Mouse (Mus musculus): ENCODE results near the gene 1700049E17Rik1.
"Not testable (repeated sequence)": the region's sequence is repeated elsewhere in the genome, so short reads cannot be mapped to it uniquely, and the experiment has no call there.

Gene 1700049E17Rik1

DNA sequence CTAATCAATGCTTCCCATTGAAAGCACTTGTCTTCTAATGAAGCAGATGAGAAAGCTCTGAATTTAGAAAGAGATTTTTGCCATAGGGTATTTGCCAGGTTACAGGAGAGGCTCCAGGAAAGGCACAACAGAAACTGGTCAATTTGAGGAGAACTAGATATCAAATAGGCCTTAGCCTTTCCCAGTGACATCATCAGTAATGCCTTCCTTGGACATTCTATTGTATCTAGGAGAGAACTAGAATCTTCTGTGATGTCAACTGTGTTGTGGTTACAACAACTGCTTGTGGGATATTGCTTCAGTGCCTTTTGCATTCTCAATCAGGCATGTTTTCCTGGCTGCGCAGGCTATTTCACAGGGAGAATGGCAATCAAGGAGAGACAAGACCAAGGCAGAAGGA is at the start of gene 1700049E17Rik1:
TSS of gene 1700049E17Rik1 (plus strand) at position 301 of the 400 bp plus-strand sequence.
- DNase-seq (ENCODE audit: low read depth, low spot score) = not testable (repeated sequence)

DNA sequence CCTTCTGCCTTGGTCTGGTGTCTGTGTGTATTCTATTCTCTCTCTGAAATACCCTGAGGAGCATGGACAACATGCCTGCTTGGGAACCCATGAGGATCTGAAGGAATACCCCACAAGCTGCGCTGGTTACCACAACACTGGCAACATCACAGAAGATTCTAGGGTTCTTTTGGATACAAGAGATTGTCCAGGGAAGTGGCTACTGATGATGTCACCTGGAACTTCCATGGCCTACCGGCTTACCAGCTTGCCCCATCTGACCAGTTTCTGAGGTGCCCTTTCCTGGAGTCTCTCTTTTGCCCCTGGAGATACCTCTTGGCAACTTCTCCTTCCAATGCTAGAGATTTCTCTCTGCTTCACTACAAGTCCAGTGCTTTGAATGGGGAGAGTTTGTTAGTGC is 17.6 kb upstream of the 1700049E17Rik1 start, which contains the start of gene Gm7980:
TSS of gene Gm7980 (minus strand) at position 101 of the 400 bp plus-strand sequence.
- not testable (repeated sequence) for DNase-seq (ENCODE audit: low read depth, low spot score)

DNA sequence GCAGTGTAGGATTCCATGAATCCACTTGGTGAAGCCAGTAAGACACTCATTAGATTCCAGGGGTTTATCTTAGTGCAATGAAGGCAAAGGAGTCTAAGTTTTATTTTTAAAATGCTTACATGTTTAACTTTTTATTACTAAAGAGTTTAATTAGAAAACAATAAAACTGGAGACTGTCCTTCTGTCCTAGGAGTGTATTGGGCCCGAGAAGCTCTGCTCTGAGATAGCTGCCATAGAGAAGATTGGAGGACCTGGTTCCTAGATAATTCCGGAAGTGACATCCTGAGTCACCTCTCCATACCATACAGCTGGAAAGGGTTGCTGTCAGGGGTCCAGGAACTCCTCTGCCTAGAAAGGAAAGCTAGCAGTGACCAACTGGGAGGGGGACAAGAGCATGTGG is 18.9 kb downstream of the 1700049E17Rik1 start, which contains the start of gene 1700024B05Rik:
TSS of gene 1700024B05Rik (plus strand) at position 301 of the 400 bp plus-strand sequence.
- DNase-seq (ENCODE audit: low read depth, low spot score) = not testable (repeated sequence)

DNA sequence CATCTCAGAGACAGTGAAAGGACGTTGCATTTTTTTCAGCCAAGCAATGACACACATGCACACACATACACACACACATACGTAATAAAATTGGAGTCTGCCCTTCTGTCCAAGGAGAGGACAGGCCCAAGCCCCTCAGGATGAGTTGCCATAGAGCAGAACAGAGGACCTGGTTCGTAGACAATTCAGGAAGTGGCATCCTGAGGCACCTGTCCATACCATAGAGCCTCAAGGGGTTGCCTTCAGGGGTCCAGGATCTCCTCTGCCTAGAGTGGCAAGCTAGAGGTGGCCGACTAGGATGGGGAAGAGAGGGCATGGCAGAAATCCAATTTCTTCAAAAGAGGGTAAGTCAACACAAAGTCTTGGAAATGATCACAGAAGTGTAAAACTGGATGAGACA is 39.3 kb downstream of the 1700049E17Rik1 start:
- DNase-seq (ENCODE audit: low read depth, low spot score) = not testable (repeated sequence)

DNA sequence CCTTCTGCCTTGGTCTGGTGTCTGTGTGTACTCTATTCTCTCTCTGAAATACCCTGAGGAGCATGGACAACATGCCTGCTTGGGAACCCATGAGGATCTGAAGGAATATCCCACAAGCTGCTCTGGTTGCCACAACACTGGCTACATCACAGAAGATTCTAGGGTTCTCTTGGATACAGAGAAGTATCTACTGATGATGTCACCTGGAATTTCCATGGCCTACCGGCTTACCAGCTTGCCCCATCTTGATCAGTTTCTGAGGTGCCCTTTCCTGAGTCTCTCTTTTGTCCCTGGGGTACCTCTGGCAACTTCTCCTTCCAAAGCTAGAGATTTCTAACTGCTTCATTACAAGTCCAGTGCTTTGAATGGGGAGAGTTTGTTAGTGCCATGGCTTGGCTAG is 43.1 kb downstream of the 1700049E17Rik1 start, which contains the start of gene Gm6401:
TSS of gene Gm6401 (minus strand) at position 101 of the 400 bp plus-strand sequence.
- not testable (repeated sequence) for DNase-seq (ENCODE audit: low read depth, low spot score)

DNA sequence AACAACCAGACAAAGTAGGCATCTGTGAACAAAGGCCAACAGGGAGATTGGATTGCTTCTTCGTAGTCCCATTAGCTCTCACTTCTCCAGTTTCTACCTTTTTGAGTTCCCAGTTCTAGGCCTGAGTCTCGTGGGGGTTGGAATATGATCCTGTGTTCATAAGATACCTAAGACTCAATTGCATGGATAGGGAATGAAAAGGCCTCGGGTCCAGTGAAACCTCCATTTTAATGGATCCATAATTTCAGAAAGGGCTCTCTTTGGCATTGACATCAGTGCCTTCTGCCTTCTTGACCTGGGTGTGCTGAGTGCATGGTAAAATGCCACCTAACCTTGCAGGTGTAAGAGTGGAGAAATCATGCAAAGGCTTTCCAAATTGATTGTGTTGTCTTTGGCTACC is 43.8 kb downstream of the 1700049E17Rik1 start:
- not testable (repeated sequence) for DNase-seq (ENCODE audit: low read depth, low spot score)

Measured in telencephalon, adult 2 months (tissue).